Mouse (Mus musculus) MEL (cell line): Measurements from ENCODE around the gene Napsa. TPM values are rescaled to one million over a fixed set of nuclear protein-coding genes. Genes with fewer than 3 reads are reported as not detected.

Experiments used
- DNase-seq: peaks from one replicate; pipeline ENCODE4 v3.0.0; 2011; ENCODE audit warnings: low read depth, low spot score
- H3K27ac ChIP-seq: 2 replicates; pipeline ENCODE4 v1.5.1; 2012; ENCODE audit warnings: low read depth, mild to moderate bottlenecking, control low read depth, low read length, moderate library complexity; ENCODE audit not compliant: control insufficient read depth
- H3K27me3 ChIP-seq, 2 experiments: fragments of 150-350 bp in 1 of 2; sonication (generic) in 1 of 2; 2 replicates each; pipeline ENCODE4 v1.6.1; 2012; ENCODE audit warnings: low read length in 2 of 2, mild to moderate bottlenecking in 2 of 2, improper control_type of control experiment in 1 of 2, moderate library complexity in 1 of 2; ENCODE audit not compliant: insufficient read depth in 2 of 2, control insufficient read depth in 1 of 2
- H3K36me3 ChIP-seq, 2 experiments: 2 replicates each; pipeline ENCODE4 v1.6.1; 2012 to 2014; ENCODE audit warnings: low read length in 2 of 2, improper control_type of control experiment in 1 of 2, inconsistent platforms in 1 of 2, mild to moderate bottlenecking in 1 of 2; ENCODE audit not compliant: insufficient read depth in 2 of 2, control insufficient read depth in 1 of 2
- H3K4me1 ChIP-seq, 2 experiments: fragments of 150-350 bp in 1 of 2; sonication (generic) in 1 of 2; 2 replicates each; pipeline ENCODE4 v1.6.1; 2012; ENCODE audit warnings: low read length in 2 of 2, improper control_type of control experiment in 1 of 2, mild to moderate bottlenecking in 1 of 2; ENCODE audit not compliant: insufficient read depth in 2 of 2, control insufficient read depth in 1 of 2
- H3K4me3 ChIP-seq, 2 experiments: fragments of 150-350 bp in 1 of 2; sonication (generic) in 1 of 2; 2 replicates each; pipeline ENCODE4 v1.5.1; 2012; ENCODE audit warnings: low read depth in 2 of 2, low read length in 2 of 2, mild to moderate bottlenecking in 2 of 2, moderate library complexity in 2 of 2, control low read depth in 1 of 2, improper control_type of control experiment in 1 of 2; ENCODE audit not compliant: control insufficient read depth in 1 of 2, insufficient read depth in 1 of 2
- H3K79me2 ChIP-seq: 2 replicates; pipeline ENCODE4 v1.6.1; 2012; ENCODE audit warnings: mild to moderate bottlenecking, low read length, moderate library complexity; ENCODE audit not compliant: control insufficient read depth, poor library complexity, insufficient read depth
- H3K9ac ChIP-seq: 2 replicates; pipeline ENCODE4 v1.6.1; 2012; ENCODE audit warnings: low read depth, mild to moderate bottlenecking, control low read depth, low read length, moderate library complexity; ENCODE audit not compliant: control insufficient read depth, poor library complexity, severe bottlenecking
- H3K9me3 ChIP-seq: fragments of 150-350 bp; sonication (generic); replicated peaks from 2 replicates; pipeline ENCODE4 v1.6.1; 2012; ENCODE audit warnings: mild to moderate bottlenecking, low read length, improper control_type of control experiment, moderate library complexity; ENCODE audit not compliant: insufficient read depth
- EP300 ChIP-seq, 2 experiments: IDR thresholded peaks; 2 replicates each; pipeline ENCODE4 v1.6.1; 2011; ENCODE audit warnings: improper control_type of control experiment in 2 of 2, low read length in 2 of 2, low read depth in 1 of 2, mild to moderate bottlenecking in 1 of 2
- MAZ ChIP-seq: IDR thresholded peaks from 2 replicates; pipeline ENCODE4 v1.6.1; 2012; ENCODE audit warnings: low read depth, mild to moderate bottlenecking, inconsistent platforms, low read length, improper control_type of control experiment
- NELFE ChIP-seq: IDR thresholded peaks from 2 replicates; pipeline ENCODE4 v1.6.1; 2011; ENCODE audit warnings: low read depth, low read length, improper control_type of control experiment
- RAD21 ChIP-seq: IDR thresholded peaks from 2 replicates; pipeline ENCODE4 v1.6.1; 2011; ENCODE audit warnings: mild to moderate bottlenecking, low read depth, low read length, improper control_type of control experiment
- SMC3 ChIP-seq: IDR thresholded peaks from 2 replicates; pipeline ENCODE4 v1.6.1; 2011; ENCODE audit warnings: low read depth, low read length, improper control_type of control experiment
- TAL1 ChIP-seq: IDR thresholded peaks from 2 replicates; pipeline ENCODE4 v1.6.1; 2012; ENCODE audit warnings: mild to moderate bottlenecking, inconsistent platforms, low read length, moderate library complexity, mixed read lengths
- USF2 ChIP-seq, 2 experiments: IDR thresholded peaks; 2 replicates each; pipeline ENCODE4 v1.6.1; 2011 to 2012; ENCODE audit warnings: improper control_type of control experiment in 2 of 2, low read length in 2 of 2, borderline replicate concordance in 1 of 2, inconsistent platforms in 1 of 2, low read depth in 1 of 2, mild to moderate bottlenecking in 1 of 2; ENCODE audit not compliant: insufficient read depth in 1 of 2
- ZC3H11A ChIP-seq: IDR thresholded peaks from 2 replicates; pipeline ENCODE4 v1.6.1; 2012; ENCODE audit warnings: low read depth, mild to moderate bottlenecking, inconsistent platforms, low read length, improper control_type of control experiment
- ZNF384 ChIP-seq: IDR thresholded peaks from 2 replicates; pipeline ENCODE4 v1.6.1; 2012; ENCODE audit warnings: low read depth, mild to moderate bottlenecking, inconsistent platforms, low read length, improper control_type of control experiment
- polyA plus RNA-seq, 2 experiments: library from polyadenylated mRNA; stranded (reverse) in 1 of 2; unstranded in 1 of 2; fragments of >175 nt in 1 of 2; fragments of >200 nt in 1 of 2; gene quantifications; 2 replicates each; pipeline versions ENCODE4 v1.2.1 to v1.2.4; 2012; ENCODE audit warnings: low replicate concordance in 2 of 2, low read depth in 1 of 2; ENCODE audit not compliant: insufficient read length in 2 of 2, insufficient read depth in 1 of 2, missing spikeins in 1 of 2
- total RNA-seq: library from RNA; depleted of rRNA; stranded (reverse); fragments of 300-350 nt; gene quantifications from 2 replicates; pipeline ENCODE4 v1.2.3, GENCODE M21; 2012

Gene Napsa
- total and polyA plus RNA-seq, 3 experiments, result 0.33 TPM; not detected in 2

DNA sequence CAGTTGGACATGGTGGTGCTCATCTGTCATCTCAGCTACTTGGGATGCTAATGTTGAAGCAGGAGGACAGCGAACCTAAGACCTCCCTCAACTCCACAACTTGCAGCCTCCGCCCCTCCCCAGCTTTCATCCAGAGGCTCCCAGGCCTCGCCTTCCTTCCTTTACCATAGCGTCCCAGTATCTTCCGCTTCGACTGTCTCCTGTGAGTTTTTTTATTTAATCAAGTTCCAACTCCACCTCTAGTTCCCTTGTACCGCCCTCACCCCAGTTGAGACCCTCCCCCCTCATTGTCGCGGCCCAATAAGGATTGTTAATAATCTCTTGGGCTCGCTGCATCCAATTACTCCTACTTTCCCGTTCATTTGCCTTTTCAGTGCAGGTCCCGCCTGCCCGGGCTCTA is 17.8 kb downstream of the Napsa start:
- no peaks in the 10 kb centered on the region for H3K4me1 ChIP-seq
- H3K27ac ChIP-seq, result no peak overlapping the region
- DNase-seq, result no peak
- H3K79me2 ChIP-seq, result no peaks in the 10 kb centered on the region
- no peaks in the 10 kb centered on the region for H3K9me3 ChIP-seq
- H3K4me3 ChIP-seq, result no peak overlapping the region
- H3K9ac ChIP-seq, result no peak overlapping the region
- TF ChIP-seq ZNF384 (no peak), EP300 (IDR thresholded peaks at IDR 0.05; ENCODE audit: low read depth in 1 of 2, low read length in 2 of 2) (no peak), TAL1 (no peak)
- TF ChIP-seq, all 39 proteins: peak for 0
- no peaks in the 10 kb centered on the region for H3K27me3 ChIP-seq
- H3K36me3 ChIP-seq, result no peaks in the 10 kb centered on the region

- H3K9ac ChIP-seq, result no peak within 1 kb of the TSS
- no peak for DNase-seq
Observed at GRCm38 (mm10) chr7:44590402-44591347, 18.5 kb downstream of the Napsa start, which contains the start of gene Kcnc3. Kcnc3 (plus strand) TSS chr7:44590664.

GRCm38 (mm10) chr7:44591348-44592116 is 19.4 kb downstream of the Napsa start:
- H3K79me2 ChIP-seq, result no peaks in the 10 kb centered on the region
- no peaks in the 10 kb centered on the region for H3K36me3 ChIP-seq
- no peak for DNase-seq
- H3K4me1 ChIP-seq, result no peaks in the 10 kb centered on the region
- no peaks in the 10 kb centered on the region for H3K9me3 ChIP-seq
- H3K27me3 ChIP-seq, result no peaks in the 10 kb centered on the region
- H3K4me3 ChIP-seq, result no peak overlapping the region
- TF ChIP-seq NELFE, result no peak
- H3K9ac ChIP-seq, result no peak overlapping the region
- no peak overlapping the region for H3K27ac ChIP-seq

More at GRCm38 (mm10) chr7:44590402-44591347, 18.5 kb downstream of the Napsa start, which contains the start of gene Kcnc3:
- Histone ChIP-seq H3K9me3 (no peaks in the 10 kb centered on the region), H3K4me1 (no peaks in the 10 kb centered on the region), H3K27me3 (no peaks in the 10 kb centered on the region), H3K36me3 (no peaks in the 10 kb centered on the region), H3K27ac (no peak within 1 kb of the TSS), H3K79me2 (no peaks in the 10 kb centered on the region), H3K4me3 (no peak within 1 kb of the TSS)
- no peak for TF ChIP-seq RAD21
- TF ChIP-seq SMC3, result no peak
- no peak for TF ChIP-seq USF2 (IDR thresholded peaks at IDR 0.05; ENCODE audit: borderline replicate concordance in 1 of 2, insufficient read depth in 1 of 2, low read depth in 1 of 2, low read length in 2 of 2)
- no peak for TF ChIP-seq MAZ
- TF ChIP-seq ZC3H11A, result no peak
